Mouse (Mus musculus) forebrain, embryonic 14.5 days (tissue): Measurements from ENCODE around the gene Grsf1. TPM values are rescaled to one million over a fixed set of nuclear protein-coding genes. Genes with fewer than 3 reads are reported as not detected.

Experiments
- ATAC-seq: fragments of 200-750 bp; cut with Nextera tagmentation; 2 replicates; pipeline ENCODE4 v1.8.0; 2017; ENCODE audit warnings: mild to moderate bottlenecking, moderate library complexity
- DNase-seq: peaks from one replicate; pipeline ENCODE4 v3.0.0-alpha.2; 2015; ENCODE audit warnings: low spot score
- H3K27ac ChIP-seq: fragments of 300-500 bp; sonication (generic); 2 replicates; pipeline ENCODE4 v1.5.1; 2014; ENCODE audit warnings: low read depth, mild to moderate bottlenecking, control low read depth, low read length, moderate library complexity
- H3K27me3 ChIP-seq: fragments of 300-500 bp; sonication (generic); replicated peaks from 2 replicates; pipeline ENCODE4 v1.6.1; 2014; ENCODE audit warnings: low read length, control low read depth, mixed read lengths; ENCODE audit not compliant: control insufficient read depth, insufficient read depth
- H3K36me3 ChIP-seq: fragments of 300-500 bp; sonication (generic); 2 replicates; pipeline ENCODE4 v1.6.1; 2014; ENCODE audit warnings: low read length, control low read depth; ENCODE audit not compliant: control insufficient read depth, insufficient read depth
- H3K4me1 ChIP-seq: fragments of 300-500 bp; sonication (generic); 2 replicates; pipeline ENCODE4 v1.6.1; 2014; ENCODE audit warnings: antibody characterized with exemption, low read length, control low read depth; ENCODE audit not compliant: control insufficient read depth, insufficient read depth
- H3K4me2 ChIP-seq: fragments of 300-500 bp; sonication (generic); 2 replicates; pipeline ENCODE4 v1.6.1; 2014; ENCODE audit warnings: mild to moderate bottlenecking, control low read depth, low read length
- H3K4me3 ChIP-seq: fragments of 300-500 bp; sonication (generic); 2 replicates; pipeline ENCODE4 v1.5.1; 2014; ENCODE audit warnings: low read depth, low read length, control low read depth
- H3K9ac ChIP-seq: fragments of 300-500 bp; sonication (generic); 2 replicates; pipeline ENCODE4 v1.6.1; 2014; ENCODE audit warnings: mild to moderate bottlenecking, low read length, control low read depth, moderate library complexity
- H3K9me3 ChIP-seq: fragments of 300-500 bp; sonication (generic); replicated peaks from 2 replicates; pipeline ENCODE4 v1.6.1; 2016; ENCODE audit warnings: low read length, control low read depth, mixed read lengths; ENCODE audit not compliant: control insufficient read depth
- WGBS: fragments of 180-500 bp; shearing (Covaris S2); extraction: QIAGEN DNeasy Blood & Tissue Kit; methylation state at CpG from one replicate; pipeline ENCODE4 v1.1.7; 2014; 5-methylcytosine and 5-hydroxymethylcytosine counted together
- polyA plus RNA-seq: library from polyadenylated mRNA; unstranded; fragments of >200 nt; fragmentation: Nextera tagmentation; extraction: Ambion mirVana; gene quantifications from 2 replicates; pipeline ENCODE4 v1.2.1, GENCODE M21; 2014

The Grsf1 gene
- polyA plus RNA-seq, 1 experiment from 2014 or later, result 79.5 TPM

DNA sequence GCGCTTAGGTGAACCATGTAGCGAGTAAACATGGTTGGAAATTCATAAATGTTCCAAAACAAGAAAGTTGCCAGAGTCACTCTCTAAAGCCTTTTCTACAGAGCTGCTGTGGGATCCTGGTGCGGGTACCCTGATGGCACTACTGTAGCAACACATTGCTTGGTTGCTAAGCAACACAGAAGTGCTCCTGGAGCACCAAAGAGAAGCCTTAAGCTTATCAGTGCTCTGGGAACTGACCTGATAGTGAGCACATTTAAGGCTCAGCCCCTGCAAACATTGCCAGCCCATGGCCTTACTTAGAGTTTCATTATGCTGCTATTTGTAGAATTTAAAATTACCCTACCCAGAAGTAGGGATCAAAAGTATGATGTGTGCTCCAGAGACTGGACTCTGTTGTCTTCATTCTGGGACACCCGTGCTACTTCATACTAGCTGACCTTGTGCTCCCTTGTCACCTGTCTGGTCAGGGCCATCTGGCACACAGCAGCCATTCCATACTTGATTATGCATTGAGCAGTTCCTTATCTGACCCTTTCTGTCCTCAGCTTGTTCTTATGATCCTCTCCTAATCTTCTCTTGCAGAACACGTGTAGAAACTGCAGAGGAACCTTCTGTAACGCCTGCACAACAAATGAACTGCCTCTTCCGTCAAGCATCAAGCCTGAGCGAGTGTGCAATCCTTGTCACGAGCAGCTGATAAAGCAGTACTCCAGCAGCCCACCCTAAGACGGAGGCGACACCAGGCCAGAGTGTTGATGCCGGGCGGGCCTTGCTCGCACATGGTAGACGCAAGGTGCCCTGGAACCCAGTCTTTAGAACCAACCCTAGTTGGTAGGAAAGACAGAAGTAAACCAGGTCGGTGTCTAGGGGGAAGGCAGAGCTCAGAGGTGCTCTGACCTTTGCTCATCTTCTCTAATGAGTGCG, 26.5 kb downstream of the Grsf1 start:
- no peak overlapping the region for H3K27ac ChIP-seq
- DNase-seq, result no peak
- H3K36me3 ChIP-seq, result peaks cover 86% of the 10 kb centered on the region
- H3K4me1 ChIP-seq, result no peaks in the 10 kb centered on the region
- H3K9me3 ChIP-seq, result no peaks in the 10 kb centered on the region
- H3K4me3 ChIP-seq, result no peak overlapping the region
- no peak overlapping the region for H3K4me2 ChIP-seq
- ATAC-seq, result no peak
- 92% methylated on average over 17 of the region's 17 CpGs for WGBS
- H3K9ac ChIP-seq, result no peak overlapping the region
- H3K27me3 ChIP-seq, result no peaks in the 10 kb centered on the region

DNA sequence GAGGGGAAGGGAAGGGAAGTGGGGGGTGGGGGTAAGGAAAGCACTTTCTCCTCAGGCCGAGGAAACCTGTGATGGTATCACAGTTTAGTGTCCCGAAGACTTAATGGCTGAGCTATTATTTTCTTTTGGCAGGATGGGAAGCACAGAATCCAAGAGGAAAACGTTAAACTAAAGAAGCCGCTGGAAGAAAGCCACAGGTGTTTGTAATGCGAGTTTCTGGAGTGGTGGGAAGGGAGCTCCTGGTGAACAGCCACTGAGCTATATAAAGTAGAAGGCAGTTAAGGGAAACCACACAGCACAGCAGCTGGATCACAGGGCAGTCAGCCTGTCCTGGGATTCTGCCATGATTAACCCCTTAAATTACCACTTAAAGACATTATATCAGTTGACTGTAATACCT, 30.6 kb downstream of the Grsf1 start:
- WGBS, result 85% methylated on average over 5 of the region's 5 CpGs
- DNase-seq, result no peak
- Histone ChIP-seq H3K4me1 (no peaks in the 10 kb centered on the region), H3K9me3 (no peaks in the 10 kb centered on the region), H3K27me3 (no peaks in the 10 kb centered on the region), H3K27ac (no peak overlapping the region), H3K4me3 (no peak overlapping the region), H3K9ac (no peak overlapping the region), H3K36me3 (peaks cover 94% of the 10 kb centered on the region), H3K4me2 (no peak overlapping the region)
- ATAC-seq, result no peak

DNA sequence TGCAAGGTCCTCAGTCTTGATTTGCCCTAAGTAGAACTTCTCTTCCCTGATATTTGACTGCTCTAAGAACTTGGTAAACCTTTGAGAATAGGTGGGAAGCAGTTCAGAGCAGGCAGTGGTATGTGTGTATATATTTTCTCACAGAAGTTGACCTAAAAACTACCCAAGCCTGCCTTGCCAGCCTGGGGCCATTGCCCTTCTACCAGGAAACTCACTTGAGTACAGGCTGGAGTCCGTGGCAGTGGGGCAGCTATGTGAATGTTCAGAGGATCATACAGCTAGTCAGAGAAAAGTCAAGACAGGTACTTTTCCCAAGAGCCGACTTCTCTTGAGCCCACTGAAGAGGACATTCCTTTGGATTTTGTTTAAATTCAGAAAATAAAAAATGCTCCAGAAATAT, 31.1 kb downstream of the Grsf1 start:
- ATAC-seq, result no peak
- Histone ChIP-seq H3K27me3 (no peaks in the 10 kb centered on the region), H3K9me3 (no peaks in the 10 kb centered on the region), H3K36me3 (peaks cover 91% of the 10 kb centered on the region), H3K27ac (no peak overlapping the region), H3K4me2 (no peak overlapping the region), H3K4me3 (no peak overlapping the region), H3K4me1 (no peaks in the 10 kb centered on the region), H3K9ac (no peak overlapping the region)
- DNase-seq, result no peak
- WGBS, result 90% methylated on average over 2 of the region's 2 CpGs

DNA sequence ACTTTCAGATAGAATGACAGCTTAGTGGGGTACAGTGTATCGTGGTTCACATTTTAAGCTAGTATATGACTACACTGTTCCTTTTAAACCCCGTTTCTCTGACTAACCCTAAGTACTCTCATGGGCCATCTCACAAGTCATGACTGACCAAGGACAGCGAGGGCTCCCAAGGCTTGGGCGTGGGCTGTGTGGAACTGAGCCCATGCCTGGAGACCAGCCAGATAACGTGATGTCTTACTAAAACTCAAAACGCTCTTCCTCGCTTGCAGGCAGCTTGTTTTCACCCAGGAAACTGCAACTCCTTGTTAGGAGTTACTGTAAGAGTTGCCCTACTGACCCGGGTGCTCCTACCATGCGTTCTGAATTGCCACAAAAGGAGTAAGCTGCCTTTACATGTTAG, 32.5 kb downstream of the Grsf1 start:
- Histone ChIP-seq H3K4me1 (no peaks in the 10 kb centered on the region), H3K36me3 (peaks cover 91% of the 10 kb centered on the region)

DNA sequence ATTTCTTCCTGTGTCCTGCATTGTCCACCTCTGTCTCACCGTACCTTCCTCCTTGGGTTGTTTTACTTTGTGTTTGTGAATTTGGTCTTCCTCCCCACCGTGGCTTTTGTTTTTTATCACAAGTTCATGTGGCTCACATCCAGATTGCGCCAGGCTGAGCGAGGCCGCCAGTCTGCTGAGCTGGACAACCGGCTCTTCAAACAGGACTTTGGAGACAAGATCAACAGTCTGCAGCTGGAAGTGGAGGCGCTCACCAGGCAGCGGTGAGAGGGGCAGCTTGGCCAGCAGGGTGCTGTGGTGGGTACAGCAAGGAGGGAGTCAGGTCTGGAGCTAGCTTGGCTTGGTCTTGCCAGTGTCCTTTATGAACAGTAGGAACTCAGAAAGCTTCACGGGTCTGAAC, 33.2 kb downstream of the Grsf1 start:
- Histone ChIP-seq H3K27ac (no peak overlapping the region), H3K4me3 (no peak overlapping the region), H3K4me2 (no peak overlapping the region), H3K9me3 (no peaks in the 10 kb centered on the region), H3K4me1 (no peaks in the 10 kb centered on the region), H3K36me3 (peaks cover 89% of the 10 kb centered on the region), H3K9ac (no peak overlapping the region), H3K27me3 (no peaks in the 10 kb centered on the region)
- ATAC-seq, result no peak
- DNase-seq, result no peak
- 85% methylated on average over 9 of the region's 9 CpGs for WGBS

More for the DNA sequence above, 32.5 kb downstream of the Grsf1 start:
- DNase-seq, result no peak
- Histone ChIP-seq H3K9ac (no peak overlapping the region), H3K27ac (no peak overlapping the region), H3K4me2 (no peak overlapping the region), H3K4me3 (no peak overlapping the region), H3K9me3 (no peaks in the 10 kb centered on the region), H3K27me3 (no peaks in the 10 kb centered on the region)
- WGBS, result 92% methylated on average over 9 of the region's 9 CpGs
- no peak for ATAC-seq

DNA sequence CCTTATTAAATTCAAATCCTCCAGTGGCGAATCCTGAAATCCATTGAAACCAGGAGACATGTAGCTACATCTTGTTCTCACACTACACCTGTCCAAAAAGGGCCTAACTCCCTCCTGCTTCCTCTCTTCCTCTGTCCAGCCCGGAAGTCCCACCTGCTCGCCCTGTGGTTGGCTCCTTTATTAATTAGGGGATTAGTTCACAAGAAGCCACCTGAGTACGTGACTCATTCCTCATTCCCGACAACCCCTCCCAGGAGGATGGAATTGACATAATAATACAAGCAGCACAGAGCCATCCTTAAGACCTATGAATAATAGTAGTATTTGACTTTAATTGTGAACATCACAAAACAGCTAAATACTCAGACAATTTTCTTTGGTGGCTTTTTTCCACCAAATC, 41.9 kb downstream of the Grsf1 start:
- DNase-seq (no peak), ATAC-seq (no peak)
- Histone ChIP-seq H3K4me1 (no peaks in the 10 kb centered on the region), H3K27ac (no peak overlapping the region), H3K4me3 (no peak overlapping the region), H3K36me3 (peaks cover 86% of the 10 kb centered on the region), H3K27me3 (no peaks in the 10 kb centered on the region), H3K9me3 (no peaks in the 10 kb centered on the region), H3K9ac (no peak overlapping the region), H3K4me2 (no peak overlapping the region)
- WGBS, result 77% methylated on average over 5 of the region's 5 CpGs

DNA sequence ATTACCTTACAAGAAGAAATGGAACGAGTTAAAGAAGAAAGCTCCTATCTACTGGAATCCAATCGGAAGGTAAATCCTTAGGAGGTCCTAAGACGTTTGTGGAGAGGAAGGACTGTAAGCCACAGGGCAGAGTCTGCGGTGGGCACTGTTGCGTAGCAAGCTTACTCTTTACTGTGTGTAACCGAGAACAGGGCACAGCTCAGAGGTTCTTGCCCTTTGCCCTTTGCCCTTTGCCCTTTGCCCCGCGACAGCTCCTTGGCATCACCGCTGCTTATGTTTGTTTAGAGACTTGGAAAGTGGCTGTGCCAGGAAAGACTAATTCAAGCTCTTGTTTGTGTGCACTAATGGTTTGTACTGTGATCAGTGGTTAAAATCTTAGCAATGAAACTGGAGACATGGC, 43.5 kb downstream of the Grsf1 start:
- Histone ChIP-seq H3K9me3 (no peaks in the 10 kb centered on the region), H3K4me1 (no peaks in the 10 kb centered on the region), H3K27ac (no peak overlapping the region), H3K36me3 (peaks cover 87% of the 10 kb centered on the region), H3K9ac (no peak overlapping the region), H3K4me2 (no peak overlapping the region), H3K4me3 (no peak overlapping the region), H3K27me3 (no peaks in the 10 kb centered on the region)
- DNase-seq, result no peak
- 92% methylated on average over 9 of the region's 9 CpGs for WGBS
- ATAC-seq, result no peak

DNA sequence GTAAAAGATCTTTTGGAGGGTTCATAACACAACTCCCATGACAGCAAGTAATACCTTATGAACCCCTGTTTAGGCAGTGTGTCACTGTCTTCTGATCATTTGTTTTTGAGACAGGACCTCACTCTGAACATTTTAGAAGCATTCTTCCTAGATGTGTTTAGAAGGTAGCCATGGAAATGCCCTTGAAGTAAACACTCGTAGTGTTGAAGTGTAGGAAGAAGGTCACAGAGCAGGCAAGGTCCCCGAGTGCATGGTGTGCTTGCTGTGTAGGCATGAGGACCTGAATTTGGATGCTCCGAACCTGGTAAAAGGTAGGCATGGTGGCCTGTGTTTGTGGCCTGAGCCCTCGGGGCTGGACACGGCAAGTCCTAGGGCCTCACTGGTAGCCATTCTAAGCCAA, 44.4 kb downstream of the Grsf1 start:
- WGBS, result 91% methylated on average over 5 of the region's 5 CpGs
- no peak overlapping the region for H3K4me3 ChIP-seq
- H3K27ac ChIP-seq, result no peak overlapping the region
- H3K9me3 ChIP-seq, result no peaks in the 10 kb centered on the region
- no peak overlapping the region for H3K9ac ChIP-seq
- H3K27me3 ChIP-seq, result no peaks in the 10 kb centered on the region
- H3K4me2 ChIP-seq, result no peak overlapping the region
- H3K4me1 ChIP-seq, result no peaks in the 10 kb centered on the region
- DNase-seq (no peak), ATAC-seq (no peak)
- H3K36me3 ChIP-seq, result peaks cover 84% of the 10 kb centered on the region

DNA sequence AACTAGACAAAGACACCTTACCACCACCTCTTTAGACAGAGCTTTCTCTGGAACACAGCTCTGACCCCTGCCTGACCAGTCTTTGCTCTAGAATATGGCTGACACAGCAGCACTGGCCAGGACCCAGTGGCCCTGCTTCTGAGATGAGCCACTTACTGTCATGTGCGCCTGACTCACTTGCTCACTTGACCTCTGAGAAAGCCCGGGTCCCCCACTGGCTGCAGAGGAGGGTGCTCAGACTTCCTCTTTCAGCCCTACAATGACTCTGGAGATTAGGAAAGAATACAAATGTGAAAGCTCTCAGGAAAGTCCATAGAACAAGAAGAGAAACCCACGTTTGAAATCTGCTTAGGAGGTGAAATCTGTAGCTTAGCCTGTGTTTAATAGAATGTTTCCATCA, 45.1 kb downstream of the Grsf1 start:
- H3K9ac ChIP-seq, result no peak overlapping the region
- no peaks in the 10 kb centered on the region for H3K27me3 ChIP-seq
- no peak overlapping the region for H3K4me3 ChIP-seq
- 69% methylated on average over 3 of the region's 3 CpGs for WGBS
- no peaks in the 10 kb centered on the region for H3K9me3 ChIP-seq
- H3K4me1 ChIP-seq, result no peaks in the 10 kb centered on the region
- no peak overlapping the region for H3K27ac ChIP-seq
- peaks cover 85% of the 10 kb centered on the region for H3K36me3 ChIP-seq
- ATAC-seq (no peak), DNase-seq (no peak)
- H3K4me2 ChIP-seq, result no peak overlapping the region
